Mouse (Mus musculus): ENCODE data around the gene Mthfd1. TPM values are rescaled to one million over a fixed set of nuclear protein-coding genes. Genes with fewer than 3 reads are reported as not detected.
A peak's percentile ranks its signal among the peaks of the same experiment; 100 is the strongest.

Mthfd1 gene
- polyA plus RNA-seq, 1 experiment: 237 TPM

DNA sequence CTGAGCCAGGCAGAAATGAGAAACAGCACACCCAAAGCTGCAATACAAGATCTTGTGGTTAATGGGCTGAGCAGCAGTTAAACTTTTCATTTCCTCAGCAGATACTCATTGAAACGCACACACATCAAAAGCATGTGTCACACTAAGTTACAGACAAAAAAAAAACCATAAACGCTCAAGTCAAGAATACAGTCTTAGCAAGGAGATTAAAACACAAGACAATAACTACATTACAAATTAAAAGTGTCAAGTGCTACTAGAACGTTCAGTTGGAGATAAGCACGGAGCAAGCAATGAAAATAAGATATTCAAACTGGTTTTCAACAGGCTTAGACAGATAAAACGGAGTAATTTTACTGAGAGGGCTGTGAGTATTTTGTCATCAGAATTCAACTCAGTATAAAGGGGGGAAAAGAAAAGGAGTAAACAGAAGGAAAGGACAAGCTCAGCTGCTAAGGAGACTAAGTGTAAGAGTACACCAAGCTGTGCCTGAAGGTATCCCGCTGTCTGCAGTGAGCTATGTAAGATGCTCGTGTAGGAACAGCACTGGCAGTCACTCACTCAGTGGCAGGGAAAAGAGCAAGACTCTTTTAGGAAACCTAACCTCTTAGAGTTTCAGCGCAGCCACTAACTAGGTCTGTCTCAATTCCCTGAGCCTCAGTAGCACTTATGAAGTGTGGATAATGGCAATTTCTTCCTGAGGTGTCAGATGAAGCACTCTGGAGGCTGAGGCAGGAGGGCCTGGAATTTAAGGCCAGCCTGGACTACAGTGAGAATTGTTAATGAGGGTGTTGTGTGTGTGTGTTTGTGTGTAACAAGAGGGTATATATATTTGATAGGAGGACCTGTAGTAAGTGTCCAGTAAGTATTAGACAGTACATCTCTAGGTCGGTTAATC, 106.6 kb downstream of the Mthfd1 start:
- no peaks in the 10 kb centered on the region for H3K9me3 ChIP-seq (replicated peaks; ENCODE audit: control insufficient read depth, insufficient read depth, low read length, poor library complexity, severe bottlenecking)
- no peak overlapping the region for H3K9ac ChIP-seq (ENCODE audit: low read depth, poor library complexity, severe bottlenecking)
- peaks cover 2% of the 10 kb centered on the region for H3K36me3 ChIP-seq (ENCODE audit: control insufficient read depth, insufficient read depth, low read length, poor library complexity, severe bottlenecking)
- H3K27me3 ChIP-seq (ENCODE audit: control insufficient read depth, insufficient read depth, low read length, poor library complexity, severe bottlenecking): no peaks in the 10 kb centered on the region
- TF ChIP-seq POLR2A (IDR thresholded peaks at IDR 0.05; ENCODE audit: insufficient read depth, low read length) (no peak), EP300 (IDR thresholded peaks at IDR 0.05; ENCODE audit: insufficient read depth, low read depth, low read length) (no peak), CTCF (IDR thresholded peaks at IDR 0.05; ENCODE audit: low read depth, low read length) (no peak)
- no peak overlapping the region for H3K27ac ChIP-seq (ENCODE audit: insufficient read depth, low read length)
- H3K4me3 ChIP-seq (ENCODE audit: low read depth, low read length): no peak overlapping the region
- H3K4me1 ChIP-seq (ENCODE audit: control insufficient read depth, insufficient read depth, low read length): no peaks in the 10 kb centered on the region

- H3K27ac ChIP-seq (ENCODE audit: insufficient read depth, low read length): no peak overlapping the region
- no peak overlapping the region for H3K4me3 ChIP-seq (ENCODE audit: low read depth, low read length)
- H3K27me3 ChIP-seq (ENCODE audit: control insufficient read depth, insufficient read depth, low read length, poor library complexity, severe bottlenecking): no peaks in the 10 kb centered on the region
- no peaks in the 10 kb centered on the region for H3K4me1 ChIP-seq (ENCODE audit: control insufficient read depth, insufficient read depth, low read length)
- H3K9me3 ChIP-seq (replicated peaks; ENCODE audit: control insufficient read depth, insufficient read depth, low read length, poor library complexity, severe bottlenecking): no peaks in the 10 kb centered on the region
- no peak for TF ChIP-seq EP300 (IDR thresholded peaks at IDR 0.05; ENCODE audit: insufficient read depth, low read depth, low read length)
- TF ChIP-seq CTCF (IDR thresholded peaks at IDR 0.05; ENCODE audit: low read depth, low read length): no peak
- TF ChIP-seq POLR2A (IDR thresholded peaks at IDR 0.05; ENCODE audit: insufficient read depth, low read length): no peak
- H3K36me3 ChIP-seq (ENCODE audit: control insufficient read depth, insufficient read depth, low read length, poor library complexity, severe bottlenecking): peaks cover 2% of the 10 kb centered on the region; the same call in 1 of the 2 replicates
- no peak overlapping the region for H3K9ac ChIP-seq (ENCODE audit: low read depth, poor library complexity, severe bottlenecking)
Measured at GRCm38 (mm10) chr12:76362303-76362676, 107.2 kb downstream of the Mthfd1 start.

DNA sequence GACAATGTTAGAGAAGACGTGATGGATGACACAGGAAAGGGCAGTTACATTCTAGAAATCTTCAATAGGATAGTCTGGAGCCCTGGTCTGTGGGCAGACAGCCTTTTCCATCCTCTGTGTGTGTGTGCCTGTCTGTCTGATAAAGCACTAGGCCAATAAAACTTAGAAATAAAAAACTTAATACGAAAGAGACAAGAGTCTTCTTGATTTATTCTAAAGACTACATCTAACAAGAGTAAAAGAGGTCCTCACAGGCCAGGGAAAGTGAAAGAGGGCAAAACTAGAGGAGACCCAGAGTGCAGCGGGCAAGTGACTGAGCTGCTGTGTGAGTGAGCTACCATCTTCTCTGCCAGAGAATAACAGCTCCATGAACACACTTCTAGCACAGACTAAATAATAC, 111.2 kb downstream of the Mthfd1 start:
- Histone ChIP-seq H3K9me3 (replicated peaks; ENCODE audit: control insufficient read depth, insufficient read depth, low read length, poor library complexity, severe bottlenecking) (no peaks in the 10 kb centered on the region), H3K4me3 (ENCODE audit: low read depth, low read length) (no peak overlapping the region), H3K27me3 (ENCODE audit: control insufficient read depth, insufficient read depth, low read length, poor library complexity, severe bottlenecking) (no peaks in the 10 kb centered on the region), H3K27ac (ENCODE audit: insufficient read depth, low read length) (no peak overlapping the region), H3K36me3 (ENCODE audit: control insufficient read depth, insufficient read depth, low read length, poor library complexity, severe bottlenecking) (no peaks in the 10 kb centered on the region), H3K9ac (ENCODE audit: low read depth, poor library complexity, severe bottlenecking) (no peak overlapping the region), H3K4me1 (ENCODE audit: control insufficient read depth, insufficient read depth, low read length) (no peaks in the 10 kb centered on the region)
- TF ChIP-seq CTCF (IDR thresholded peaks at IDR 0.05; ENCODE audit: low read depth, low read length) (no peak), POLR2A (IDR thresholded peaks at IDR 0.05; ENCODE audit: insufficient read depth, low read length) (no peak), EP300 (IDR thresholded peaks at IDR 0.05; ENCODE audit: insufficient read depth, low read depth, low read length) (no peak)

DNA sequence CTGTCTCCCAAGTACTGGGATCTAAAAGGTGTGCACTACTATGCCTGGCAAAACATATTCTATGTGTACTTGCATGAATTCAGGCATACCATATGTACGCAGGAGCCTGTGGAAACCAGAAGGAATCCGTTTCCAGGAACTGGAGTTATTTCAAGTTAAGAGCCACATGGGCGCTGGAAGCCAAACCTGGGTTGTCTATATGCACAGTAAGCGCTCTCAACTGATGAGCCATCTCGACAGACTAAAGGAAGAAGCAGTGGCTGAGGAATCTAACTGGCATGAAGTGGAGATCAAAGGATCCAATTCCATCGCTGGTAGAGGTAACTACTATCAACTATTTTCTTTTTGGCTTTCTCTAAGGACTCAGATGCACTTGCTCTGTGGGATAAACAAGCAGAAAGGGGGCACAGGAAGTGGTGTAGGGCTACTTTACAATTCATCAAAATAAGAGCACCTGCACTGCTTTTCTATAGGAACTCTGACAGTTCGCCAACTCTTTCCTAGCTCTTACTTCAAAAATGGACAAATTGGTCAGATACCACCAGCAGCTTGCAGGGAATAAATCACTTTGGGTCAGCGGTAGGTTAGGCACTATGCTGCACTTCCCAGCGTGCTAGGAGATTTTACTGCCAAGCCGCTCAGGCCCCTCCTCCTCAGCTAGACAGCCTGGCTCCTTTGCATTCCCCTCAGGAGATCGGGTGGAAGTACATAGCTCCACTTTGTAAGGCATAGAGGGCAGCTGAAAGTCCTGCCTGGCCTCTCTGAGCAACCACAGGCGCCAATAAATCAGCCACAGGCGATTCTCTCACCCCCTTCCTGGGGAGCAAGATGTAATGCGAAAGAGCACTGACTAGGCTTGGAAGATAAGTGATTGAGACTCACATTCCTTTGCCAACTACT, 112.2 kb downstream of the Mthfd1 start:
- H3K36me3 ChIP-seq (ENCODE audit: control insufficient read depth, insufficient read depth, low read length, poor library complexity, severe bottlenecking): no peaks in the 10 kb centered on the region
- no peaks in the 10 kb centered on the region for H3K4me1 ChIP-seq (ENCODE audit: control insufficient read depth, insufficient read depth, low read length)
- 0 out of 2 replicates have a peak overlapping the region, but pooled peaks have one; percentile 42 for H3K27ac ChIP-seq (ENCODE audit: insufficient read depth, low read length)
- peak overlapping the region; percentile 92; the same call in 1 of the 2 replicates for H3K9ac ChIP-seq (ENCODE audit: low read depth, poor library complexity, severe bottlenecking)
- TF ChIP-seq POLR2A (IDR thresholded peaks at IDR 0.05; ENCODE audit: insufficient read depth, low read length): no peak
- TF ChIP-seq CTCF (IDR thresholded peaks at IDR 0.05; ENCODE audit: low read depth, low read length): no peak
- no peak for TF ChIP-seq EP300 (IDR thresholded peaks at IDR 0.05; ENCODE audit: insufficient read depth, low read depth, low read length)
- peak overlapping the region; percentile 4; the same call in 1 of the 2 replicates for H3K4me3 ChIP-seq (ENCODE audit: low read depth, low read length)
- no peaks in the 10 kb centered on the region for H3K9me3 ChIP-seq (replicated peaks; ENCODE audit: control insufficient read depth, insufficient read depth, low read length, poor library complexity, severe bottlenecking)
- H3K27me3 ChIP-seq (ENCODE audit: control insufficient read depth, insufficient read depth, low read length, poor library complexity, severe bottlenecking): no peaks in the 10 kb centered on the region

GRCm38 (mm10) chr12:76368201-76368789, 113.2 kb downstream of the Mthfd1 start:
- Histone ChIP-seq H3K9ac (ENCODE audit: low read depth, poor library complexity, severe bottlenecking) (peak overlapping the region; percentile 92), H3K9me3 (replicated peaks; ENCODE audit: control insufficient read depth, insufficient read depth, low read length, poor library complexity, severe bottlenecking) (no peaks in the 10 kb centered on the region), H3K36me3 (ENCODE audit: control insufficient read depth, insufficient read depth, low read length, poor library complexity, severe bottlenecking) (no peaks in the 10 kb centered on the region), H3K4me3 (ENCODE audit: low read depth, low read length) (peak overlapping the region; percentile 83), H3K27me3 (ENCODE audit: control insufficient read depth, insufficient read depth, low read length, poor library complexity, severe bottlenecking) (no peaks in the 10 kb centered on the region), H3K4me1 (ENCODE audit: control insufficient read depth, insufficient read depth, low read length) (no peaks in the 10 kb centered on the region), H3K27ac (ENCODE audit: insufficient read depth, low read length) (no peak overlapping the region)
- TF ChIP-seq POLR2A (IDR thresholded peaks at IDR 0.05; ENCODE audit: insufficient read depth, low read length) (no peak), EP300 (IDR thresholded peaks at IDR 0.05; ENCODE audit: insufficient read depth, low read depth, low read length) (no peak), CTCF (IDR thresholded peaks at IDR 0.05; ENCODE audit: low read depth, low read length) (no peak)

Data from ES-Bruce4 (cell line).